Mouse (Mus musculus): ENCODE measurements around the gene Ptpn20. TPM values are rescaled to one million over a fixed set of nuclear protein-coding genes. Genes with fewer than 3 reads are reported as not detected.

Gene Ptpn20
- total and polyA plus RNA-seq, 3 experiments, result 0.04 TPM; not detected in 2

DNA sequence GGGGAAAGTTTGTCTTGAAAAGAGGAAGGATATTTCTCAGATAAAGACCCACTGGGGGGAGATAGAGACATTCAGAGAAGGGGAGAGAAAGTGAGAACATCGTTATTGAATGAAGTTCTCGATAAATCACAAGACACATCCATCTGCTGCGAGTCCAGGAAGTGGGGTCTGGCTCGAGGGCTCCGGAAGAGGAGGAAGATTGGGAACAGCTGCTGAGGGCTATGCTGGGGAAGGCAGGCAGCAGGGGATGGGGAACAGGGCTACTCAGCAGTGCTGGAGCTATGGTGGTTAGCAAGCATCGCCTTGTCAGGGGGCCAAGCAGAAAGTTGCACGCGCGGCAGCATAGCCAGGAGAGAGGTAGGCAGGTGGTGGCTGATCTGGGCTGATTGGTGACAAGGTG is 73.1 kb downstream of the Ptpn20 start:
- no peaks in the 10 kb centered on the region for H3K36me3 ChIP-seq (ENCODE audit: control insufficient read depth, insufficient read depth, low read length)
- intact Hi-C loops (cut with DNase I), result no loop called here
- H3K79me2 ChIP-seq (replicated peaks; ENCODE audit: control insufficient read depth, insufficient read depth, low read length), result no peaks in the 10 kb centered on the region
- no peaks in the 10 kb centered on the region; the same call in 1 of the 2 replicates for H3K4me1 ChIP-seq (ENCODE audit: control insufficient read depth, insufficient read depth, low read length)
- H3K4me3 ChIP-seq, result no peak overlapping the region
- H3K27ac ChIP-seq, result no peak overlapping the region
- TF ChIP-seq POLR2A (IDR thresholded peaks at IDR 0.05; ENCODE audit: insufficient read depth, low read depth, low read length), result no peak
- no peak for TF ChIP-seq CTCF (IDR thresholded peaks at IDR 0.05)
- no peak for TF ChIP-seq EP300 (IDR thresholded peaks at IDR 0.05; ENCODE audit: insufficient read depth, low read depth, low read length)
- WGBS, result 45% methylated on average over 9 of the region's 9 CpGs
- H3K27me3 ChIP-seq (ENCODE audit: control insufficient read depth, insufficient read depth, low read length), result no peaks in the 10 kb centered on the region
- no peak for DNase-seq
- no peak overlapping the region for H3K9ac ChIP-seq (ENCODE audit: low read depth, low read length)

DNA sequence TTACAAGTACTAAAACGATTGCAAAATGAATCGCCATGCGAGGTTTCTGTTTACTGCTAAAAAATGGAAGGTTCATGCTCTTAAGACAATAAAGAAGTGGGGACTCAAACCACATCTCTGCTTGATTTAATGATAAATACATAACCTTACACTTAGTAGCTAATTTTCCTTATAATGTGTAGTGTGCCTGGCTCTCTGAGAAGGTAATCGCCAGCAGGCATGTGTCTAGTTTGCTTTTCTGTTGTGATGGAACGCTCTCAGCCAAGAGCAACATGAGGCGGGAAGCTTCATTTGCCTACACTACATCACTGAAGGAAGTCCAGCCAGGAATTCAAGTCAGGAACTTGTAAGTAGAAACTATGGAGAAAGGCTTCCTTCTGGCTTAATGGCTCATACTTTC is 77.3 kb downstream of the Ptpn20 start:
- no peak for DNase-seq
- Histone ChIP-seq H3K9ac (ENCODE audit: low read depth, low read length) (no peak overlapping the region), H3K79me2 (replicated peaks; ENCODE audit: control insufficient read depth, insufficient read depth, low read length) (no peaks in the 10 kb centered on the region), H3K4me1 (ENCODE audit: control insufficient read depth, insufficient read depth, low read length) (no peaks in the 10 kb centered on the region; the same call in 1 of the 2 replicates), H3K27me3 (ENCODE audit: control insufficient read depth, insufficient read depth, low read length) (no peaks in the 10 kb centered on the region), H3K36me3 (ENCODE audit: control insufficient read depth, insufficient read depth, low read length) (no peaks in the 10 kb centered on the region), H3K27ac (no peak overlapping the region), H3K4me3 (no peak overlapping the region)
- WGBS, result 77% methylated on average over 6 of the region's 6 CpGs
- intact Hi-C loops (cut with DNase I), result no loop called here
- no peak for TF ChIP-seq EP300 (IDR thresholded peaks at IDR 0.05; ENCODE audit: insufficient read depth, low read depth, low read length)
- TF ChIP-seq CTCF (IDR thresholded peaks at IDR 0.05), result no peak
- no peak for TF ChIP-seq POLR2A (IDR thresholded peaks at IDR 0.05; ENCODE audit: insufficient read depth, low read depth, low read length)

- H3K27me3 ChIP-seq (ENCODE audit: control insufficient read depth, insufficient read depth, low read length), result no peaks in the 10 kb centered on the region
- H3K4me3 ChIP-seq, result no peak overlapping the region
- intact Hi-C loops (cut with DNase I), result no loop called here
- TF ChIP-seq POLR2A (IDR thresholded peaks at IDR 0.05; ENCODE audit: insufficient read depth, low read depth, low read length) (no peak), EP300 (IDR thresholded peaks at IDR 0.05; ENCODE audit: insufficient read depth, low read depth, low read length) (no peak), CTCF (IDR thresholded peaks at IDR 0.05) (no peak)
- no peaks in the 10 kb centered on the region for H3K36me3 ChIP-seq (ENCODE audit: control insufficient read depth, insufficient read depth, low read length)
- H3K9ac ChIP-seq (ENCODE audit: low read depth, low read length), result no peak overlapping the region
- no peak overlapping the region for H3K27ac ChIP-seq
- no peaks in the 10 kb centered on the region for H3K79me2 ChIP-seq (replicated peaks; ENCODE audit: control insufficient read depth, insufficient read depth, low read length)
- DNase-seq, result no peak
- H3K4me1 ChIP-seq (ENCODE audit: control insufficient read depth, insufficient read depth, low read length), result no peaks in the 10 kb centered on the region
- 88% methylated on average over 11 of the region's 11 CpGs for WGBS
Measured at GRCm38 (mm10) chr14:33669891-33670290, 80.9 kb downstream of the Ptpn20 start.

DNA sequence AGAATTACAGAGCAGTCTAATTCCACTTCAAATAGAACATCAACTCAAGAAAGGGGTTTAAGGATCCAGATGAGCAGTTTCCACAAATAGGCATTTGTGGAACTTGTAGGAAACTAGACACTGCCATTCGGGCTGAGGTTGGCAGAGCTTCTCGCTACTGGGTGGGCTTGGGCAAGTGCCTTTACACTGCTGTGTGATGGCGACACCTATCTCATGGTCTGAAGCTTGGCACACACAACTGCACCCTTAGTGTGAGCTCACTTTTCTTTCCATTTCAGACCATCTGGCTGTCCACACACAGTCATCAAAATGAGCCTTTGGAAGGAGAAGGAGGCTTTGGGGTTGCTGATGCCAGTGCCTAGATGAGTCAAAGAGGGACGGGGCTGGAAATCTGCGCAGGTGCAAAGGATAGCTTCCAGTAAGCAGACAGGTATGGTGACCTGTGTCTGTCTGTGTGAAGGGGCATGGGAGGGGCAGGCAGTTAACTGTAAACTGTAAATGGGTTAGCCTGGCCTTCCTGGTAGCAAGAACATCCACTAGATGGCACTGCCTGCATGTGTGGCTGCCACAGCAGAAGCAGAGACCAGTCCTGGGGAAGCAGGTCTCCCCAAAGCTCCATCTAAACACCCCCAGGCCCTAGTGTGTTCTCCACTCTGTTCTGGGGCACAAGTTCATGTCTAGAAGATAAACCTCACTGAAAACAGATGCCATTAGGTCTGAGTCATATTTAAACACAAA is 84.5 kb downstream of the Ptpn20 start:
- no peaks in the 10 kb centered on the region for H3K79me2 ChIP-seq (replicated peaks; ENCODE audit: control insufficient read depth, insufficient read depth, low read length)
- TF ChIP-seq CTCF (IDR thresholded peaks at IDR 0.05), result peak; percentile 83
- TF ChIP-seq POLR2A (IDR thresholded peaks at IDR 0.05; ENCODE audit: insufficient read depth, low read depth, low read length), result no peak
- peak; percentile 83 for TF ChIP-seq EP300 (IDR thresholded peaks at IDR 0.05; ENCODE audit: insufficient read depth, low read depth, low read length)
- no peak overlapping the region for H3K4me3 ChIP-seq
- no peak overlapping the region for H3K9ac ChIP-seq (ENCODE audit: low read depth, low read length)
- no peak overlapping the region for H3K27ac ChIP-seq
- H3K36me3 ChIP-seq (ENCODE audit: control insufficient read depth, insufficient read depth, low read length), result no peaks in the 10 kb centered on the region
- WGBS, result 69% methylated on average over 5 of the region's 5 CpGs
- intact Hi-C loops (cut with DNase I), result loop anchor here (1.0 to 2.0 kb wide), 2 partner anchors 240 to 259 kb away; no protein-coding TSS in a partner anchor
- no peaks in the 10 kb centered on the region for H3K27me3 ChIP-seq (ENCODE audit: control insufficient read depth, insufficient read depth, low read length)
- H3K4me1 ChIP-seq (ENCODE audit: control insufficient read depth, insufficient read depth, low read length), result no peaks in the 10 kb centered on the region
- DNase-seq, result peak; percentile 47 to 57

- H3K4me1 ChIP-seq (ENCODE audit: control insufficient read depth, insufficient read depth, low read length), result no peaks in the 10 kb centered on the region; the same call in 1 of the 2 replicates
- no peak overlapping the region for H3K9ac ChIP-seq (ENCODE audit: low read depth, low read length)
- no peak for DNase-seq
- no peaks in the 10 kb centered on the region for H3K79me2 ChIP-seq (replicated peaks; ENCODE audit: control insufficient read depth, insufficient read depth, low read length)
- intact Hi-C loops (cut with DNase I), result no loop called here
- H3K27me3 ChIP-seq (ENCODE audit: control insufficient read depth, insufficient read depth, low read length), result no peaks in the 10 kb centered on the region
- no peaks in the 10 kb centered on the region for H3K36me3 ChIP-seq (ENCODE audit: control insufficient read depth, insufficient read depth, low read length)
- no peak overlapping the region for H3K4me3 ChIP-seq
- no peak for TF ChIP-seq POLR2A (IDR thresholded peaks at IDR 0.05; ENCODE audit: insufficient read depth, low read depth, low read length)
- no peak for TF ChIP-seq CTCF (IDR thresholded peaks at IDR 0.05)
- TF ChIP-seq EP300 (IDR thresholded peaks at IDR 0.05; ENCODE audit: insufficient read depth, low read depth, low read length), result no peak
- no peak overlapping the region for H3K27ac ChIP-seq
- WGBS, result 92% methylated on average over 6 of the region's 6 CpGs
Measured at GRCm38 (mm10) chr14:33677996-33678395, 89.0 kb downstream of the Ptpn20 start.

DNA sequence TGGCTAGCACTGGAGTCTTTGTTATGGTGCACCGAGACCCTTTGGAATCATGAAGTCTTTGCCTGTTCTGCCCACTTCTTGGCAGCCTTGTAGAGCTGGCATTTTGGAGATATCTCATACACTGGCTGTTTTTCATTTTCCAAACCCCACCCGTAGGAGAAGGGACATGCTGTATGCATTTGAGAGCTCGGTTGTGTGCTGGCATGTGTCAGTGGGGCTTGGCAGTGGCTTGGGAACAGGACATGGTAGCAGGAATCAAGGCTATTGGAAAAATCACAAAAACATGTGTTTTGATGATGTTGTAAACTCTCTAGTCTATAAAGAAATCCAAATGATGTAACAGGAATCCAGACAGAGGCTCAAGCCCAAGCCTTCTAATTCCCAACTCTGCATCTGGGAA is 89.7 kb downstream of the Ptpn20 start:
- 74% methylated on average over 3 of the region's 3 CpGs for WGBS
- DNase-seq, result no peak

More for the DNA sequence above, 89.7 kb downstream of the Ptpn20 start:
- intact Hi-C loops (cut with DNase I), result no loop called here
- H3K4me3 ChIP-seq, result no peak overlapping the region
- no peak for TF ChIP-seq EP300 (IDR thresholded peaks at IDR 0.05; ENCODE audit: insufficient read depth, low read depth, low read length)
- TF ChIP-seq POLR2A (IDR thresholded peaks at IDR 0.05; ENCODE audit: insufficient read depth, low read depth, low read length), result no peak
- no peak for TF ChIP-seq CTCF (IDR thresholded peaks at IDR 0.05)
- H3K9ac ChIP-seq (ENCODE audit: low read depth, low read length), result no peak overlapping the region
- no peaks in the 10 kb centered on the region for H3K36me3 ChIP-seq (ENCODE audit: control insufficient read depth, insufficient read depth, low read length)
- no peaks in the 10 kb centered on the region for H3K79me2 ChIP-seq (replicated peaks; ENCODE audit: control insufficient read depth, insufficient read depth, low read length)
- H3K27ac ChIP-seq, result no peak overlapping the region
- H3K4me1 ChIP-seq (ENCODE audit: control insufficient read depth, insufficient read depth, low read length), result no peaks in the 10 kb centered on the region; the same call in 1 of the 2 replicates
- no peaks in the 10 kb centered on the region for H3K27me3 ChIP-seq (ENCODE audit: control insufficient read depth, insufficient read depth, low read length)
